Mouse (Mus musculus) thymus, adult 18-20 months (tissue): ENCODE measurements around the gene Retreg2.

Source experiments
- DNase-seq, 2 experiments: peaks; one replicate each; pipeline ENCODE4 v3.0.0; 2022; ENCODE audit warnings: mixed read lengths in 2 of 2

Gene Retreg2

DNA sequence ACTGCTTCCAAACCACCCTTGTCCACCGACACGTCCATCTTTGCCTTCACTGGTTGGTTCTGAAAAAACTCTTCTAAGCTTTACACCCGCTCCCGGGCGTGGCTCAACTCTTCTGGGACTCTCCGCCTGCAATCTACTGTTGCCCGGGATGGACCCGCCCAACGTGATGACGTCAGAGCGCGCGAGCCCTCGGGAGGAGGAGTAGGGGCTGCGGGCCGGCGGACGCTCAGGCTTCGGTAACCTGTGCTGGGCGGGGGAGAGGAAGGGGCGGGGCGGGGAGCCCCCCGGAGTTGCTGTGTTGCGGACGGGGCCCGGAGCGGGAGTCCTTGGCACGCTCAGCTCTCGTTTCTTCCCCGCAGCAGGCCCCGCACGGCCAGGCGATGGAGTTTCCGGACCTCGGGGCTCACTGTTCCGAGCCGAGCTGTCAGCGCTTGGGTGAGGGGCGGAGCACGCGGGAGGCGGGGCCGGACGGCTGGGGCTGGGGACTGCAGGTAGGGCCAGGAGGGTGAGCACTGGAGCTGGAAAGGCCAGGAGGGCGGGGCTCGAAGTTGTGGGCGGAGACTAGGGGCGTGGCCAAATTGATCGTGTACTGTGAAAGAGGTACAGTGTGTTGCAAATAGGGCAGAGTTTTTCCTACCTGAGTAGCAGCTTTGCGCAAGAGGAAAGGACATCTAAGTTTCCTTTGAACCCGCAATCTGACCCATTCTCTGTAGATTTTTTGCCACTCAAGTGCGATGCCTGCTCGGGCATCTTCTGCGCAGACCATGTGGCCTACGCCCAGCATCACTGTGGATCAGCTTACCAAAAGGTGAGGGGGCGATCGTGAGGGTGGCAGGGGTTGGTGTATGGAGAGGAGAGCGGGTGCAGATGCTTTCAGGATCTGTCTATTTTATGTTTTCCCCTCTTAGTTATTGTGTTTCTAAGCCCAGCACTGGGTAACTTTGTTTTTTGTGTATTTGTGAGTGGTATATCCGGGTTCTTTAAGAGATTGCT, 26.2 kb downstream of the Retreg2 start, which contains the start of gene Zfand2b:
Gene Zfand2b, plus strand, starts transcription at position 175 of the 993 bp plus-strand sequence.
- DNase-seq = peak; percentile 95 to 96

DNA sequence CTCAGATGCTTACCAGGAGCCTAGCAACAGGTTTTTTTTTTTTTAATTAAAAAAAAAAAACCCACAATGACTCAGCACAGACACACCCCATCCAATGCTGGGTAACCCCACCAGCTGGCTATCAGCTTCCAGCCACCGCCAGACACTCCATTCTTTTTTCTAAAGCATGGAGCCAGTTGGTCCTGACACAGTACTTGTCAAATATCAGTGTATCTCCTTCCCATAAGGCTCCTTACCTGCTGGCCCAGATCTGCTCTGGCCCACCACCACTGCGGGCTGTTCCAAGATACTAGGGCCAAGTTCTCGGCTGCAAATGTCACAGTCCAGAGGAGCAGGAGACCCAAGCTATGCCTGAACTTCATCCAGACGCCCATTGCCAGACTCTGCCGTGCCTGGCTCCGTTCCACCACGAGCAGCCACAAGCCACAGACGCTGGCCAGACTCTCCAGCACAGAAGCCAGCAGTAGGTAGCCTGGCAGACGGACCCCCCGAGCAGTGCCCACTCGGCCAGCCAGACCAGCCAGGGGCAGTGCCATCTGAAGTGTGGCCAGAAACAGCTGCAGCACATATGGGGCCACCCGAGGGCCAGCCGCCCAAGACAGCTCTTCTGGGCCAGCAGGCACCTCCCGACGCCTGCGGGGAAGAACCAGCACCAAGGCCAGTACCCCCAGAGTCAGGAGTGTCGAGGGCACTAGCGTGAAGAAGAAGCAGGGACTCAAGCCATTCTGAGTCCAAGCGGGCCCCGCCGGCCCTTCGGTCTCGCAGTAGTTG, 36.9 kb downstream of the Retreg2 start:
- DNase-seq = no peak

DNA sequence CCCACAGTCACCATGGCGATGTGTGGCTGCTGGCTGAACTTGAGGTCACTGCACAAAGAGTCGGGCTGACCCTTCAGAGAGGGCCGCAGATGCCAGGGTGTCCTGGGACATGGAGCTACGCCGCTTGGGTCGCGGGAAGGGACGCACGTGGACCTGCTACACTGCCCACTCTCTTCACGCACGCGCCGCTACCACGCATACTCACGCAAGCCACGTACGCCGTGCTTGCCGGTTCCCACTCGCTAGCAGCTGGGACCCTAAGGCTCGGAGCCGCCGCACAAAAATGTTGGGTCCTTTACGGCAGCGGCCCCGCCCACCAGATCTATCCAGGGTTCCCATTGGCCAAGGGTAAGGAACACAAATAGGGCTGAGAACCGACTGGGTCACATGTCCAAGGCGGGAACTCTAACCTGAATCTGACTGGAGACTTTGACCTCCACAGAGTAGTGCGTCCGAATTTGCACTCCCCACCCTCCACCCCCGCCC, 37.6 kb downstream of the Retreg2 start, which contains the start of gene Abcb6:
Gene Abcb6, minus strand, starts transcription at position 288 of the 486 bp plus-strand sequence.
- DNase-seq = peak; percentile 75 to 81

DNA sequence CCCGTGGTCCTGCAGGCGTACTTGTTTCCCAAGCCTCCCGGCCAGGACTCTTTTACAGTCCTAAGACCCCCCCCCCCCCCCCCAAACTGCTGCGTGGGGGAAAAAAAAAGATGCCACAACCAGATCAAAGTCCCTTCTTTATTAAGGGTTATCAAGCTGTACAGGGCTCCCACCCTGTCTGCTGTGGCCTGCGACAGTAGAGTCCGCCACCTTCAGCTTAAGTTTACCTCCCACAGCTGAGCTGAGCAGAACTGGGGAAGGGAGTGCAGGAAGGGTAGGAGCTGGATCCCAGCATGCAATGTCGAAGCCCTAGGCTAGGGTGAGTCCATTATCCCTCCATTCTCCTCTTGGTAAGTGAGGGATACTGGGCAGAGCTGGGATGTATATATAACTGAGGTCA, 38.2 kb downstream of the Retreg2 start:
- no peak for DNase-seq

DNA sequence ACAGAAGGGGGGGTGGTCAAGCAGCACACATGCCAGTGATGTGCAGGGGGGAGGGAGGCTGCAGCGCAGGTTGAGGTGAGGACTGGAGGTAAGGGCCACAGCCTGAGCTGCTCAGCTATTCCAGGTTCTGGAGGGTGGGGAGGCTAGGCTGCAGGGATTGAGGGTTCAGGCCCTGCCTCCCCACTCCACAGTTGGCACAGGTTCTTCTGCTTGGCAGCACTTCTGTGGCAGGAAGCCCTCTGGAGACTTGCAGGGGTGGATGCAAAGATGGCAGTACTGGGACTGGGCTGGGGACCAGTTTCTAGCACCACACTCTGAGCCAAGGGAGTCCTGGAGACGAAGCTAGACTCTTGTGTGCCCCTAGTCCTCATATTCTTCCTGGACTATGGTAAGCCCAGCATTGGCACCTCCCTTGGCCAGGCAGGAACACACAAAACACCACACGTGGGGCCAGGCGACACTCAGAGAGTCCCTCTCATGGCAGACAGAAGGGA, 38.8 kb downstream of the Retreg2 start:
- DNase-seq = no peak

DNA sequence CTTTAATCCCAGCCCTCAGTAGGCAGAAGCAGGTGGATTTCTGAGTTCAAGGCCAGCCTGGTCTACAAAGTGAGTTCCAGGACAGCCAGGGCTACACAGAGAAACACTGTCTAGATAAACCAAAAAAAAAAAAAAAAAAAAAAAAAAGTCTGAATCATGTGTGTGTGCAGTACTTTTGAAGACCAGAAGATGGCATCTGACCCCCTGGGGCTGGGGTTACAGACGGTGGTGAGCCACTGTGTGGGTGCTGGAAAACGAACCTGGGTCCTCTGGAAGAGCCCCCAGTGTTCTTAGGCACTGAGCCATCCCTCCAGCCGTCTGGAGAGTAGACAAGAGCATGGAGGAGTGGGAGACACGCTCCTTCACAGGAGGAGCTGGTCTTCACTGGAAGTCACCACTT, 39.6 kb downstream of the Retreg2 start:
- DNase-seq = no peak

DNA sequence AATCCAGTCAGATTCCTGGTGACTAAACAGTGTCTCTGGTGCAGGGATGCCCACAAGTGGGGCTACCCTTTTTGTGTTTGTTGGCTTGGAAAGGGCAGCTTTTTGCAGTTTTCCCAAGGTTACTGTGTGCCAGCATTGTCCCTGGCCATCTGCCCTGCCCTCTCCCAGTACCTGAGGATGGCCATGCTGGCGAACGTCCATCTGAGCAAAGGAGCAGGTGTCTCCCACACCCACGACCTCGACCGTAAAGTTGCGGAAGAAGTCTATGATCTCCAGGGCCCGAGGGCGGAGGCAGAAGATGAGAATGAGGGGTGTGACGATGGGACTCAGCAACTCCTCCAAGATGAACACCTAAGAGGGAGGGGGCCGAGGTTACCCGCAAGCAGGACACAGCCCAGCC, 42.9 kb downstream of the Retreg2 start:
- no peak for DNase-seq

DNA sequence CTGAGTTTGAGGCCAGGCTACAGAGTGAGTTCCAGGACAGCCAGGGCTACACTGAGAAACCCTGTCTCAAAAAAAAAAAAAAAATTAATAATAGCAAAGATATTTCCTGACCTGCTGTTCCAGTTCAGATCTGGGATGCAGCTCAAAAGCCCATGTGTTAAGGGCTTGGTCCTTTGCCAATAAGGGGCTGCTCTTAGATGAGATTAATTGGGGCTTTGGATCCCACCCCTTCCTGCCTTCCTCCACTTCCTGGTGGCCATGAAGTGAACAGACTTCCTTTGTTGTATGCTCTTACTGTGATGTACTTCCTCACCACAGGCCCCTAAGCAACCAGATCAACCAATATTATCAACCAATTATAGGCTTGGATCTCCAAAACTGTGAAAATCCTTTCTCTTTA, 44.5 kb downstream of the Retreg2 start:
- DNase-seq = no peak

DNA sequence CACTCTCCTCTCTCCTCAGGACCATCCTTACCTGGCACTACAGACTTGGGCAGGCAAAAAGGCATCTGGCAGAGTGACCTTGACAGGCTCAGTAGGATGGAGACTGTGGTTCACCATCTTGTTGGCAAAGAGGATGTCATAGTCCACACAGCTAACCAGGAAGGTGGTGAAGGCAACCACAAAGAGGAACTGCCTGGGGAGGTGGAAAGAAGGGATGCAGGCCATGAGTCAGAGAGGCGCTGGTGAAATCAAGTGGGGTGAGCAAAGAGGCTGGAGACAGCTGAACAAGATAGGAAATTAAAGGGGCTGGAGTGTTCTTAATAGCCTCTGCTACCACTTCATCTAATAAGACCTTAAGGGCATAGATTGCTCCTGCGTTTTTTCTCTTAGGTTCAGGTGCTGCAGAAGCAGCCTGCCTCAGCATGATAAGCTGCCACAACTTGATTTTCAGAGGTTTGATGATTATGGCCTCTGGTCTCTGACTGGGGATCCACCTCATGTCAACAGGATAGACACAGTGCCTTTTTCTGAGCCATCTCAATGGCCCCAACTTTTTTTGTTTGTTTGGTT, 45.4 kb downstream of the Retreg2 start:
- no peak for DNase-seq

DNA sequence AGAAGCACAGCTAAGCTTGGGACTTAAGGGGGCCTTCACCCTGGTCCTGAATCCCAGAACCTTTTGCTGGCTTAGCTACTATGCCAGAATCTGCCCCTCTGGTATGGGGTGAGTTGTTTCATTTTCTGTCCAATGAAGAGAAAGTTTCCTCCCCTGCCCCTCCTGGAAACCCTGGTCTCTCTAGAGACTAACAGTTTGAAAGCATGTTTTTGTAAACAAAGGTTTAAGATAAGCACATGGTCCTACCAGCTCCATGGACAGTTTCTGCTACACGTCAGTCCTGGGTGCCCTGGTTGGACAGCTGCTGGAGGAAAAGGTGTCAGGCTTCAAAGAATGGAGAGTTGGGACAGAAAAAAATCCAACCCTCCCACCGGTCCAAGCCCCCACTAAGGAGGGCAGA, 48.0 kb downstream of the Retreg2 start:
- DNase-seq = no peak

DNA sequence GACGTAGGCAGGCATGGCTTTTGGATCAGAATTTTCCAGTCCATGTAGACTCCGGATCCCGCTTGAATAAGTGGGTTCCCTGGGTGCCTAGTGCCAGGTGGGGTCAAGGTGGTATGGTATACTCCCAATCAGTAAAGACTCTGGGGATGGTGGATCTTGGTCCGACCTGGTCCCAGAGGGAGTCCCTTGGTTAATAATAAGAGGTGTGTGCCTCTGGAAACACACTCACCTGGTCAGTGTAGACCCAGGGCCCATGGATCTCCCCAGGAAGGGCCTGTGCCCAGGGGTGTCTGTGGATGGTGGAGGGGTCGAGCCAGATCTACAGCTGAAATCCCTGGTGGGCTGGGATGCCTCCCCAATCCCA, 48.7 kb downstream of the Retreg2 start:
- peak in 1 of 2 experiments; percentile 38 for DNase-seq

DNA sequence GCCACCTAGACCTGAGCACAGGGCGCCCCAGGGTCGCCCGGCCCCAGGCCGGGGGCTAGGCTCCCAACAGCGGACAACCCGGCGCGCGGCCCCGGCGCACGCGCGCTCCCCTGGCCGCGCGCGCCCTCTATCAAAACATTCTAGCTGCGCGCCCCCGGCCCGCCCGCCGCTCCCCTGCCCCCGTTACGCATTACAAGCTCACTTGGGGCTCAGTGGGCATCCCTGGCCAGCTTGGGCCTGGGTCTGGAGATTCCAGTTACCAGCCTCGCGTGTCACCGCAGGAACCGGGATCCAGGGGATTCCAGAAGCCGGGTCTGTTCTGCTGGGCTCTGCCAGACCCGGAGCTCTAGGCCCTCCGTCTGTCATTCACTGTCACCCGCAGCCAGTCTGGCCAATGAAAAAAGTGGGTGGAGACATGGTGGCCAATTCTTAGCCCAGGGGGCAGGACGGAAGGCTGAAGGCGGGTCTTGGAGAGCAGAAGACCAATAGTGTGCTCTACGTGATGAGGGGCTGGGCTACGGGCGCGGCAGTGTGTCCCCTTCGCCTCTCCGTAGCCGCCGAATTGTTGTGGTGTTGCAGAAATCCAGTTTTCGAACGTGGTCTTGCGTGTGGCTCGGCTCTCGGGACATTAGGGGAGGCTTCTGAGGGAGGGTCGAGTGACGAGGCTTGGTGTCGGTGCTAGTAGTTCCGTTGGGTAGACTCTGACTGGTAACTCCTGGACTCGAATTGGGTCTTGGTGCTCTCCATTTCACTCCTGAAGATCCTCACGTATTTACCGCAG, 49.2 kb downstream of the Retreg2 start, which contains the start of the genes Ankzf1 and Atg9a:
Gene Ankzf1, plus strand, starts transcription at position 530 of the 781 bp plus-strand sequence.
Gene Atg9a, minus strand, starts transcription at position 575 of the 781 bp plus-strand sequence.
- peak; percentile 91 to 98 for DNase-seq

DNA sequence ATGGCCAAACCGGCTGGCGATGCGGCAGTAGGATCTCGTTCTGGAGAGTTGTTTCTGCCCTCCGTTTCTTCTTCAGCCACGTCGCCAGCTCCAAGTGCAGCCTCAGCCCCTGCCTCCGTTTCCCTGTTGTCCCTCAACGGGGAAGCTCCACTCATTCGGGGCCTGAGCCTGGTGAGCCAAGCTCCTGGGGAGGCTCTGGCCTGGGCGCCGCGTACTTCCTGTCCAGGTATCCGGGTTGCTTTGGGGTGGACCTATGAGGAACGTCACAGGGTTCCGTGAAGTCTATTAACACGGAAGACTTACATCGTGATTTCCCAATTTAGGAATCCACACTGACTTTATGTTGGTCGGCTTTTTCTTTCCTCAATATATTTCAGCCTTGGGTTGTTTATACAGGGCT, 49.9 kb downstream of the Retreg2 start:
- DNase-seq = no peak
